Mouse (Mus musculus) gastrocnemius, postnatal 4 days (tissue): ENCODE results near the gene Ppp1r18. TPM values are rescaled to one million over a fixed set of nuclear protein-coding genes. Genes with fewer than 3 reads are reported as not detected.

ENCODE experiments used
- DNase-seq, 2 experiments: peaks; one replicate each; pipeline ENCODE4 v3.0.0; 2021 to 2022; ENCODE audit warnings: low spot score in 2 of 2, mixed read lengths in 2 of 2
- total RNA-seq, 2 experiments: library from RNA; stranded (reverse); gene quantifications; 2 replicates each; pipeline ENCODE4 v1.2.3; 2021

Ppp1r18 gene
- total RNA-seq, 2 experiments from 2014 or later: 30.2 to 32.7 TPM

DNA sequence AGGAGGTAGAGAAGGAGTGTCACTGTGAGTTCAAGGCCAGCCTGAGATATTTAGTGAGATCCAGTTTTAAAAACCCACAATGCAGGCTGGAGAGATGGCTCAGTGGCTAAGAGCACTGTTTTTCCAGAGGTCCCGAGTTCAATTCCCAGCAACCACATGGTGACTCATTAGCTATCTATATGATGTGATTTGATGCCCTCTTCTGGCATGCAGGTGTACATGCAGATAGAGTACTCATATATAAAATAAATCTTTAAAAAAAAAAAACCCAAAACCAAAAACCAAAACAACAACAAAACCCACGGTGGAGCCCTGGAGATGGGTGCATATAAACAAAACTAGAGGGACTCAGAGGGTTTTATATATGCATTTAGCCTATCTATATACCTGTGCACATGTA is 42.2 kb downstream of the Ppp1r18 start:
- no peak for DNase-seq

DNA sequence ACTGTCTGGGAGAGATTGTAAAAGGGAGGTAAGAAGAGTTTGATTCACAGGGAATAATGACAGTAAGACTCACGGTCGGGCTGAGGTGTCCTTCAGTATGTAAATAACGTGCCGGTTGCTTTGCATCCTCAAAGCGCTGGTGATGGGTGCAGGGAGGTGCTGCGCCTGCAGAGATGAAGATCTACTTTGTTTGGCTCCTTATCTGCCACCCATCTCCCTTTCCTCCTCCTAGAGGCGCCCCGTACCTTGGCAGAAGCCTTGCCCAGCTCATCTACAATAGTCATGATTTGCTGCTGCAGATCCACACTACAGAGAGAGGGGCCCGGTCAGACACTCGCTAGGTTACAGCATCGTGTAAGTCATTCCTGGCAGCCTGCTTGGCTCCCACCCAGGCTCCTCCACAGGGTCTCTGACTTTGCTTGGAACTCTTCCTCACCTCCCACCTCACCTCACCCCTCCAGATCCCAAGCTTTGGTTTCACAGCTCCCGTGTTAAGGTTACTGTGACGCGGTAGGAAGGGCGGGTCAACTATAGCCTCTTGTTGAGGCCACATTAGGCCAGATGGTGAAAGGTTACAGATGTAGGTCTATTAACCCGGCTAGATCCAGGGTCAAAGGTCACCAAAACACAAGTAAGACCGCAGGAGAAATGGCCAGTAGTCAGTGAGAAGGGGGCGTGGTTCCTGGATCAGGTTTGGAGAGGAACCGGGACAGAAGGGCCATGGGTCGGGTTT is 44.0 kb downstream of the Ppp1r18 start:
- no peak for DNase-seq

DNA sequence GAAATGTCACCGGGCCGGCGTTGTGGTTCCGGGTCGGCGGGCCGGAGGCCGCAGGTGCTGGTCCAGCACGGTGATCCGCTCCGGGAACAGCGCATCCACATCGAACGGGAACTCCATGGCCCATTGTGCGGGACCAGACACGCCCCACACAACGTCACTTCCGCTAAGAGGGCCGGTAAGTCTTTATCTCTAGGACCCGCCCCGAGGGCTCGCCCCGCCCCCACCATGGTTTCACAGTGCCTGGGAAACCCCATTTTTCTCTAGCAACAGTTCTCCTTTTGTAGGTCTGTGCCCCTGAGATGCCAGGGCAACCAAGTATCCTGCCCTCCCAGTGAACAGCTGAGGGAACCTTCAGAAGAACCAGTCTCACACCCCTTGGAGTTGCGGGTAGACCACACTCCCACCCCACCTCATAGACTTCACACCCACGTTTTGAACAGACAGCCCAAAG is 44.6 kb downstream of the Ppp1r18 start, which contains the start of gene Atat1:
Atat1 (minus strand) TSS at position 157 of the 451 bp plus-strand sequence.
- DNase-seq: peak; percentile 90 to 96

DNA sequence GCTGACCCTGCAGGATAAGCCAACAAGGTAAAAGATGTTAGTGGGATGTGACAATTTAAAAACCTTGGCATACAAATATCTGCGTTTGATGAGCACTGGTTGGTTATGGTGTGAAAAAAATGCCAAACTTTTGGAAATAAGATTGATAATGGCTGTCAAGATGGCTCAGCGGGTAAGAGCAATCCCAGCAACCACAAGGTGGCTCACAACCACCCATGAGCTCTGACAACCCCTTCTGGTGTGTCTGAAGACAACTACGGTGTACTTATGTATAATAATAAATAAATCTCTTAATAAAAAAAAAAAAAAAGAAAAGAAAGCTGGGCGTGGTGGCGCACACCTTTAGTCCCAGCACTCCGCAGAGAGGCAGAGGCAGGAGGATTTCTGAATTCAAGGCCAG is 49.6 kb downstream of the Ppp1r18 start:
- DNase-seq: no peak

DNA sequence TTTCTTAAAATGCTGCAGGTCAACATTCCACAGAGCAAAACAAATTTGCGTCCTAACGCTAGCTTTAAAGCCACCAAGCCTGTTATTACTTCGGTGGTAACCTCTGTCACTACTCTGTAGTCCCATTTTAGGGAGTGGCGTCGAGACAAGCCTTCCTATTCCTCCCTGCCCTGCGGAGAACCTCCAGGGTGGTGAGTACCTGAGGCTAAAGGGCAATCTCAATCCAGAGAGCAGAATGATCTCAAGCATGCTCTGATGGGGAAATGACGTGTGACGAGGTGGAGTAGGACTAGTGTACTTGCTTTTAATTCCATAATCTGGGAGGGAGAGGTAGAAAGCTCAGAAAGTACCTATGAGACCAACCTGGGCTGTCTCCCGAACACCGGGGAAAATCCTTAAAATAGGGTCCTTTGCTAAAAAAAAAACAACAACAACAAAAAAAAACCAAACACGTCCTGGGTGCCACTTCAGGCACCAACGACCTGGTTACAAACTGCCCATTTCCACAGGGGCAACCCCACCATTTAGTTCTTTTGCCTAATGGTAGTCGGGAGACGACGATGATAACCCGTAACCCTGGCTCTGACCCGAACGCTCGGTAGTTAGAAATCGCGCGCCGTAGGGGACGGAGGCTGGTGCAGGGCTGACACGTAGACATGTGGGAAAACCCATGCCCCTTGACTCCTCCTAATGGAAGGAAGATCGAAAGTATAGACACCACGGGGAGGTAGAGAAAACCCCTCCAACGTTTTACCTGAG is 50.3 kb downstream of the Ppp1r18 start:
- no peak for DNase-seq

DNA sequence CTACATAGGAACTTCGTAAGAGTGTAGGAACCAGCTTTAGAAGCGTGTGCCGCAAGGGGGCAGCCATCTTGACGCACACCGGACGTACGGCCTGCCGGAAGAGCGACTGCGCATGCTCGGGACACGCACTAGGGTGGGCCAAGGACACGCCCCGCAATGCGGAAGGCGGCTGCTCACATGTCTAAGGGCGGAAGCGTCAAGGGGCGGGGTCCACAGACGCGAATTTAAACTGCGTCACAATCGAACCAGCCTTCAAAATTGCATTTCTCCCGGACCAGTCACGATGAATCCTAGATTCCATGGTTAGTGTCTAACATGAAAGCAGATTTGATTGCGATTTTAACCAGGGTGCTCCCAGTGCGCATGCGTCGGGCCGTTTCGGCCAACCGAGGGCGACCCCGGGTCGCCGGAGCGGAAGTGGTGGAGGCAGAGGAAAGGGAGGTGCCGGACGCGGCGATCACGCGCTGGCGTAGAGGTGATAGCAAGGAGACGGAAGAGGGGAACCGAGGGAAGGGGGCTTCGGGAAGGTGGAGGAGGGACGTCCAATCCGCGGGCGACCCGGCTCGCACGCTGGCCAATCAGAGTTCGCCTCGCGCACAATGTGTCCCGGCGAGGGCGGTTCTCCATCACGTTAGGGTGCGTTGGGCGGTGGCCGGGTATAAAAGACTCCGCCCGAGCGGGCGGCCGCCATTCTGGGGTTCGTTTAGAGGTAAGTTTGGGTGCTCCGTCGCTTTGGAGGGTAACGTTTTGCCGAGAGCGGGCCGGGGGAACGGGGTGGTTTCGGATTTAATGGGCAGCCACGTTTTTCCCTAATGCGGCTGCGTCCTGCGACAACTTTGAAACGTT is 51.1 kb downstream of the Ppp1r18 start, which contains the start of the genes Mrps18b and Ppp1r10:
Mrps18b (minus strand) TSS at position 93 of the 846 bp plus-strand sequence.
Ppp1r10 (plus strand) TSS at position 138 of the 846 bp plus-strand sequence.
- DNase-seq: peak; percentile 98

DNA sequence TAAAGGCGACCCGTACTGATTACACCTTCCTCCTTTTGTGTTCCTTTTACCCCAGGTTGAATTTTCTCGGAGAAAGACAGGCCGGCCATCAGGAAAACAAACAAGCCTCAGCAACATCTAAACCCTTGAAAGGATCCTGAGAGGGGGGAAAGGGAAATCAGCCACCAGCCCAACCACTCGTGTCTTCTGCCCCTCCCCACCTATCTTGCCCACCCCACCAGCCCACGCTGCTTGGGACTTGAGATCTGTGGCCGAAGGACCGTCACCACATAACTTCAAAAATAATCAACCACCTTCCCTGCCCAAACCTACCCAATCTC is 51.7 kb downstream of the Ppp1r18 start:
- DNase-seq: no peak

DNA sequence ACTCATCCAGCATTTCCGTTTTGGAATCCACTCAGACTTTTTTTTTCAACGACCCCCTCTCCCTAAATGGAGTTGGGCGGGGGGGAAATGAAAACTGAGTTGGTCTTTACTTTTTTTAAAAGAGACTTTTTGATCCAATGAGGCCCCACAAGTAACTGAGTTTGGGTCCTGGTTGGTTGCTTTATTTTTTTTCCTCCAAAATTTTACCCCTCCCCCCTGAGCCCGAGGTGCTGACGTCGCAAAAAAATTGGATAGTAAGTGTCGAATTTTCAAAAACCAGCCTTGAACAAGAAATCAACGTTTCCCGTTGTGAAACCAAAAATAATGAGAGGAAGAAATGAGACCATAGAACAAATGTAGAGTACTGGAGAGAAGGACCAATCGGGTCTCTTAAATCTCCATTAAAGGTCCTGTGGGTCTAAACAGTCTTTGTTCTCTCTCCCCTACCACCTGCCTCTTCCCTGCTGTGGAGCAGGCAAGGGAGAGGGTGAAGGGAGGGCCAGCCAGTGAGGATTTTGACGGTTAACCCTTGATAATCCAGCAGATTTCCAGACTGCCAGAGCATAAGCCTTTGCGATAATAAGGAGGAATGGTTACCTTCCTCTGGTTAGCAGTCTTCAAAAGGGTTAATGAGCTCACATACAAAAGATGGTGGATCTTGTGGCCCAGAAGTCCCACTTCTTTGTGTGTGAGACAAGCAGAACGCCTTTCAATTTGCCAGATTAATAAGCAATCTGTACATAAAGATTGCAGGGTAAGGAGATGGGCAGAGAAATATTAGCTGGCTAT is 52.3 kb downstream of the Ppp1r18 start:
- peak in 1 of 2 experiments; percentile 43 for DNase-seq

DNA sequence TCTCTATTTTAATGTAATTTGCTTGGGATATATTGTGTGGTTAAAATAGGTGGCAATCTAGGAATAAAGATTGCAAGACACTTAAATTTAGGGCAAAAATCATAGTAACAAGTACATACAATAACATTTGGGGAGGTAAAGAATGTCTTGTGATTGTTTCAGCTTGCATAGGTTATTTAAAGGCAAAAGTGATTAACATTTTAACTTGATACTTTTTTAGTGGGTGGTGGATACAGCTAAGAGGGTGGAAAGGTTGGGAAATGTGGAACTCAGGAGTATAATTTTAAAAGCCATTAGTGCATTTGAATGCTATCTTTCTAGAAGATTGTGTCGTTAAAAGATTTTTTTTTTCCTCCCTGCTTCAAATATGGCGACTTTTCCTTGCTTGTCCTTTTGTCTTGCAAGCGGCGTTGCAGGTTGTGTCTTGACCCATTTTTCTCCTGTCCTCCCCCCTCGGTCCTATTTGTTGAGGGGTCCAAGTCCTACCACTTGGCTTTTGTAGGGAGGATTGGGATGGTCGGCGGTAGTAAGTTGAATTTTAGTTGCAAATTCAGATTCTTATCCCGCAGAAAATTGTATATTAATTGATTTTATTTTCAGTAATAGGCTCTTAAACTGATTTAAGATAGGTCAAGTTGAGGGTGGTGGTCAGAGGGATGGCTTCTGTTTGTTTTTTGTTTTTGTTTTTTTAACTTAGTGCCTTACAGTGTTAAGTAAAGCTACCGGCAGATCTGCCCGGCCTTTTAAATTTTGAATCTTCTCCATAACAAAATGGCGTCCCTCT is 53.1 kb downstream of the Ppp1r18 start:
- DNase-seq: no peak

DNA sequence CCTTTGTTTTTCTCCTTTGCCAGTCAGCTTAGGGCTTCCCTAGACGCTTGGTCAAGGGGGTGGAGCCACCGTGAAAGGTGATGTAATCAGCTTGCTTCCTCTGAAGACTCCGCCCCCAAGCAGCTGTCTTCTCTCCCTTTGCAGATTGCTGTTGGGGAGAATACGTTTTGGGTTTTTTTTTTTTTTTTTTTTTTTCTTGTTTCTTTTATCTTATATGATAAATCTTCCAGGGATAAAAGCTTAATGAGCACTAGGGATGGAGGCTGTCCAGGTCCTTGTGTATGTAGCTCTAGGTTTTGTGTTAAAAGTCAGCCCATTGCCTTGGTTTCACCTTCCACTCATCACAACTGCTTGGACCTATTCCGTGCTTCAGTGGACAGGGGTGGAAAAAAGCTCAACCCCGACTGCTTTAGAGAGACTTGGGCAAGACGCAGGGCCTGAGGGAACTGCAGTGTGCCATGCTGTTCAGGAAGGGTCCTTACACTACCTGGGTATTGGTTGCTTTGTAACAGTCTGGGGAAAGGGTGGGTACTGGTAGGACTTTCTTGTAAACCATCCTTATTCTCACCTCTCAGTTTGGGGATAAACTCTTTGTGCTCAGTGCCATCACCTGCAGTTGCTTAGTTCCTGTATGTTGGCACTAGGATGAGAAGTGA is 53.8 kb downstream of the Ppp1r18 start:
- peak; percentile 77 to 95 for DNase-seq

DNA sequence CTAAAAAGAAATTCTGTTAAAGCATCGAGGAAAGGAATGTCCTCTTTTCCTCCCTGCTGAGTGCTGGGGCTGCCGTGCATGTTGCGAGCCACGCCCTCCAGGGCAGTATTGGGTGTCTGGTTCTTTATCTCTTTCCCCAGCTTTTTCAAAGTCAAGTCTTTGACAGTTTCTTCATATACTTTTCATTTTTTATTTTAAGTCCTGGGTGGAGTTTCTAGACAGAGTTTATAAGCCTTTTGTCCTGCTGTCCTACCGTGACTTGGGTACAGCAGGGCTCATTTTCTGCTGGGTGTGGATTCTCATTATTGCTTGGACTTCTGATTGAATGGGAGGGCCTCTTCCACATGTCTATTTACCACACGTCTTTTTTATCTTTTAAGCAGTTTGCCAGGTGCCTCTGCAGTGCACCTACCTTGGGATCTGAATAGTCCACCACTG is 54.5 kb downstream of the Ppp1r18 start:
- DNase-seq: no peak

DNA sequence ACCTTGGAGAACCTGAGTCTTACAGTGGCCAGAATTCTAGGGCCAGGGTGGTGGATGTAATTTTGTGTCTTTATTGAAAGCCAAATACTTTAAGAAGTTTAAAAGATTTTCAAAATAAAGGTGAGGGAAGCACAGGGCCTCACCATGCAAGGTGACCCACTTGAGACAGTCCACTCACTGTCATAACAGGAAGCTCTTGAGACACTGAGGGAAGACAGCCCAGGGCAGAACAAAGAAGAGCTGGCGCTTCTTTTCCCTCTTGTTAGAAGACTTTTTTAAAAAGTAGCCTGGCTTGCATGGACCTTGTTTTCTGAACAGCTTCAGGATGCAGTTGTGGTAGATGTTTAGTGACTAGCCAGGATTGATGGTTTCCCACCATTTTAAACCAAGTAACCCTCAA is 55.0 kb downstream of the Ppp1r18 start:
- DNase-seq: no peak

DNA sequence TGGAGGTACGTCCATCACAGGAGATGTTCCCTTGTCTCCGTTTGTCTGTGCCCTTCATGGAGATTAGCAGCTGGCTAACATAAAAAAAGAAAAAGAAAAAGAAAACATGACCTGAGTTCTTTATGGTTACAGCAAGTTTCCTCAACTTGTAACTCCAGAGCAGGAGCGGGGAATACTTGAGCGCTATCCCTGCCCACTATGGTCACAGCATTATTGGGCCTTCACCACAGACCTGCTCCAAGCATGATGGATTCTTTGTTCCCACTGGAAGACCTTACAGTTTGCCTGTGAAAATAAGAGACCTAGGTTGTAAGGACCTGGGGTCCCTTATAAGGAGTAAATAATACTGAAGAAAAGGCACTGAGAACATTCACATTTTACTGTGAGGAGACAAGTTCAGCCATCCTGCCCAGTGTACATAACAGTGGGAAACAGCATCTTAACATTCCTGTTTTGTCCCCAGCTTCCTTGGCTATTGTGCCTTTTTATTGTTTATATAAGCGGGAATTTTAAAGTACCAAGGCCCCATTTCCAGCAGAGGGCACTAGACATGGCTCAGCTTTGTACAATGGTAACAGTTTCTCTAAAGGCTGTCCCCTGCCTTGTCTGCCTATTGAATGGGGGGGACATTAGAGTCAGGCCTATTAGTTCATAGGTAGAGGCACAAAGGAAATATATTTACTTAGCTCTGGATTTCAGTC is 55.6 kb downstream of the Ppp1r18 start:
- DNase-seq: no peak

DNA sequence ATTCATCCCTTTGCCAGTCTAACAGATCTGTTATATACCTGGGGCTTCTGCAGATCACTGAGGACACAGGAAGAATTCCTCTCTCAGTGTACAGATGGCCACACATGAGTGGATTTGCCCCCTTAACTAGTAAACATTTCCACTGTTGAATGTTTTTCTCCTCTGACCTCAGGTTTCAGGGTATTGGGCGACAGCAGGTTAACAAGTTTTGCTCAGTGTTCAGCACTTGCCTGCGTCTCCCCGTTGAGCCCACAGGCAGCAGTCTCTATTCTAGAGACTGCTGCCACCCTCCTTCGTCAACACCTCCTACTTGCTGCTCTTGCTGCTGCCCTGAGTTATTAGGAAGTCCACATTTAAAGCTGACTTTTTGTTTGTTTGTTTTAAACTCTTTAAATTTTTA is 56.3 kb downstream of the Ppp1r18 start:
- no peak for DNase-seq

DNA sequence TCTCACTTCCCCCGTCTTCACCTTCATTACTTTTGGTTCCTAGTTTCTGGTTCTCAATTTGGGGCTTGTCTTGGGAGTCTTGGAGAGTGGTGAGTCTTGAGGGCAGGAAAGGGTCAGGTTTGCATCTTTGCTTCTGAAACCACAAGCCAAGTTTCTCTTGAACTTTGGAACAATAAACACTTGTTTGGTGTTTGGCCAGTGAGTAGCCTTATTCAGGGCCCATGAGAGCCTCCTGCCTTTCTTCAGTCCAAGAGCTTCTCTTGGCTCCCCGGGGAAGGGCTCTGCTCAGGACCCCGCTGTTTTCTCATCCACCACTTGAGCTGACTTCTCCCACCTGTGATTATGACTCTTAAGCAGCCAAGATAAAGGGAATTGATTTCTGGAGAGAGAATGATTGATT is 57.2 kb downstream of the Ppp1r18 start:
- no peak for DNase-seq

DNA sequence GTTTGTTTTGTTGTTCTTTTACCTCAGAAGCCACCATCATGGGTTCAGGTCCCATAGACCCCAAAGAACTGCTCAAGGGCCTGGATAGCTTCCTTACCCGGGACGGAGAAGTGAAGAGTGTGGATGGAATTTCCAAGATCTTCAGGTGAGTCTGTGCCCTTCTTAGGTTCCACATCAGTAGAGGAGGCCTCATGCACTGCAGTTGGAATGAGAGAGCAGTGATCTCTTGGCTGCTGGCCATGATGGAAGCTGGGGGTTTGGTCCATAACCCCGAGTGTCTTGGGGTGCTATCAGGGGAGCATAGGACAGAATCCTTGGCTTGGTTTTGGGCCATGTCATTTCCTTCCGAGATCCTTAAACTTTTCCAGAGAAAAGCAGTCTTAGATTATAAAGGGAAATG is 57.9 kb downstream of the Ppp1r18 start:
- DNase-seq: no peak
